Mouse (Mus musculus) ES-Bruce4 (cell line): ENCODE data around the gene Ecsit. TPM values are rescaled to one million over a fixed set of nuclear protein-coding genes. Genes with fewer than 3 reads are reported as not detected.

ENCODE experiments used
- H3K27ac ChIP-seq: 2 replicates; pipeline ENCODE4 v1.5.1; 2012; ENCODE audit warnings: low read length, inconsistent platforms; ENCODE audit not compliant: insufficient read depth
- H3K27me3 ChIP-seq: 2 replicates; pipeline ENCODE4 v1.6.1; 2012; ENCODE audit warnings: mild to moderate bottlenecking, low read length, inconsistent platforms; ENCODE audit not compliant: control insufficient read depth, poor library complexity, insufficient read depth, severe bottlenecking
- H3K36me3 ChIP-seq: 2 replicates; pipeline ENCODE4 v1.6.1; 2012; ENCODE audit warnings: inconsistent platforms, mild to moderate bottlenecking, low read length, moderate library complexity; ENCODE audit not compliant: control insufficient read depth, poor library complexity, insufficient read depth, severe bottlenecking
- H3K4me1 ChIP-seq: one replicate; pipeline ENCODE4 v1.8.1; 2011; ENCODE audit warnings: low read length; ENCODE audit not compliant: control insufficient read depth, insufficient read depth
- H3K4me3 ChIP-seq: 2 replicates; pipeline ENCODE4 v1.5.1; 2011; ENCODE audit warnings: low read depth, mild to moderate bottlenecking, low read length
- H3K9ac ChIP-seq: 2 replicates; pipeline ENCODE4 v1.6.1; 2012; ENCODE audit warnings: low read depth, mild to moderate bottlenecking, inconsistent platforms; ENCODE audit not compliant: poor library complexity, severe bottlenecking
- H3K9me3 ChIP-seq: replicated peaks from 2 replicates; pipeline ENCODE4 v1.6.1; 2012; ENCODE audit warnings: mild to moderate bottlenecking, low read length, inconsistent platforms; ENCODE audit not compliant: control insufficient read depth, poor library complexity, insufficient read depth, severe bottlenecking
- CTCF ChIP-seq: IDR thresholded peaks from one replicate; pipeline ENCODE4 v1.8.1; 2011; ENCODE audit warnings: low read depth, low read length
- EP300 ChIP-seq: IDR thresholded peaks from 2 replicates; pipeline ENCODE4 v1.6.1; 2011; ENCODE audit warnings: low read depth, low read length; ENCODE audit not compliant: insufficient read depth
- POLR2A ChIP-seq: IDR thresholded peaks from one replicate; pipeline ENCODE4 v1.8.1; 2011; ENCODE audit warnings: low read length; ENCODE audit not compliant: insufficient read depth
- polyA plus RNA-seq: library from polyadenylated mRNA; stranded (reverse); fragments of >200 nt; gene quantifications from 2 replicates; pipeline ENCODE4 v1.2.4, GENCODE M21; 2011; ENCODE audit warnings: low read depth; ENCODE audit not compliant: missing spikeins, insufficient read depth, insufficient read length

The Ecsit gene
- polyA plus RNA-seq, 1 experiment: 21.9 TPM

GRCm38 (mm10) chr9:22056303-22056910, 28.8 kb downstream of the Ecsit start:
- H3K27me3 ChIP-seq: no peaks in the 10 kb centered on the region; the same call in 1 of the 2 replicates

GRCm38 (mm10) chr9:22055713-22056112, 29.5 kb downstream of the Ecsit start:
- Histone ChIP-seq H3K27me3 (no peaks in the 10 kb centered on the region; the same call in 1 of the 2 replicates), H3K27ac (no peak overlapping the region), H3K9me3 (no peaks in the 10 kb centered on the region), H3K4me1 (peaks cover 5% of the 10 kb centered on the region), H3K4me3 (peak overlapping the region; percentile 15; the same call in 1 of the 2 replicates), H3K9ac (no peak overlapping the region), H3K36me3 (no peaks in the 10 kb centered on the region)
- TF ChIP-seq CTCF (no peak), EP300 (0 out of 2 replicates have a peak, but pooled peaks have one; percentile 28)

More at GRCm38 (mm10) chr9:22056303-22056910, 28.8 kb downstream of the Ecsit start:
- TF ChIP-seq EP300 (no peak), CTCF (no peak), POLR2A (no peak)
- Histone ChIP-seq H3K27ac (no peak overlapping the region), H3K36me3 (no peaks in the 10 kb centered on the region), H3K9me3 (no peaks in the 10 kb centered on the region), H3K9ac (no peak overlapping the region), H3K4me1 (peaks cover 5% of the 10 kb centered on the region), H3K4me3 (no peak overlapping the region)

DNA sequence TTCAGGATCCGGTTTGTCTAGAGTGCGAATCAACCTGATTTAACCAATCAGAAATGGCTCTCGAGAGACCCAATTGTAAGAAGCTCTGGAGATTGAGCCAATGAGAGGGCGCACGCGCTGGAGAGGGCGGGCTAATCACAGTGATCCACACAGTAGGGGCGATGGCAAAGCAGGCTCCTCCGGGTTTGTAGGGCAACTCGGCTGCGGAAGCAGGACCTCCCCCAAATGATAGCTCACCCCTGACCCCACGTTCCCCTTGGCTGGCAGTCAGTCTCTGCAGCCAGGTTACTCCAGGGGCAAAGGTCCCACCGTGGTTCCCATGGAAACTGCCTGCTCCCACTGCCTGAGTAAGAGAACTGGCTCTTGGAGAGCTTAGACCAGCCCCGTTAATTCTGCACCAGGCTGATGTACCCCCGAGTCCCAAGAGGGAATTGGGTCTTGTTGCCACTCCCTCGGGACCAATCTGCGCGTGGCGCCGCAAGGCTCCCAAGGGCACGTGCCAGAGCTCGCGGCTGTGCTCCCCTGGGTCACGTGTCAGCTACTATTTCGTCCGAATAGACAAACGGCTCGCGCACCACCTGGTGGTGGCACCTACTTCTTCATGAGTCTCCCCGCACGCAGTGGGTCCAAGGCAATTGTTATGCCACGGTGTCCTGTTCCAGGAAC, 30.7 kb downstream of the Ecsit start:
- no peaks in the 10 kb centered on the region; the same call in 1 of the 2 replicates for H3K27me3 ChIP-seq
- H3K27ac ChIP-seq: no peak overlapping the region
- peak overlapping the region; percentile 39 for H3K4me3 ChIP-seq
- no peaks in the 10 kb centered on the region for H3K9me3 ChIP-seq
- TF ChIP-seq CTCF (peak; percentile 79), POLR2A (no peak), EP300 (0 out of 2 replicates have a peak, but pooled peaks have one; percentile 41)
- no peak overlapping the region for H3K9ac ChIP-seq
- H3K4me1 ChIP-seq: peaks cover 5% of the 10 kb centered on the region
- H3K36me3 ChIP-seq: no peaks in the 10 kb centered on the region

DNA sequence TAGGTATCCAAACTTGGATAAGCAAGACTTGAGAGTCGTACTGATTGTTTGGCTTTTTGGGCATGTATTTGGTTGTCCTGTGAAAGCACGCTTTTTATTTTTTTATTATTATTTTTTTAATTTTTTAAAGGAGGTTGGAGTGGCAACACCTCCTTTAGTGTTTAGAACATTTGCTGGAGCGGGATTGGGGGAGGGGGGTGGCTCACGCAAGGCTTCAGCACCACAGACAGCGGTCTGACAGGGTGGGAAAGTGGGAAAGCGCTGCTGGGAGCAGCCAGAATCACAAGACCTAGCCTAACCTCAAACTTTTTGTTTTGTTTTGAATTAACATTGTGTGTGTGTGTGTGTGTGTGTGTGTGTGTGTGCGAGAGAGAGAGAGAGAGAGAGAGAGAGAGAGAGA, 31.6 kb downstream of the Ecsit start:
- H3K9ac ChIP-seq: no peak overlapping the region
- H3K9me3 ChIP-seq: no peaks in the 10 kb centered on the region
- H3K36me3 ChIP-seq: no peaks in the 10 kb centered on the region
- no peak overlapping the region for H3K4me3 ChIP-seq
- TF ChIP-seq POLR2A (no peak), CTCF (no peak), EP300 (no peak)
- H3K27ac ChIP-seq: no peak overlapping the region
- no peaks in the 10 kb centered on the region; the same call in 1 of the 2 replicates for H3K27me3 ChIP-seq
- H3K4me1 ChIP-seq: peaks cover 5% of the 10 kb centered on the region

- Histone ChIP-seq H3K36me3 (no peaks in the 10 kb centered on the region), H3K27me3 (no peaks in the 10 kb centered on the region; the same call in 1 of the 2 replicates), H3K27ac (no peak within 1 kb of the TSS), H3K9me3 (no peaks in the 10 kb centered on the region), H3K4me1 (peaks cover 5% of the 10 kb centered on the region), H3K9ac (peak within 1 kb of the TSS; percentile 58), H3K4me3 (peak within 1 kb of the TSS; percentile 68)
- TF ChIP-seq POLR2A (peak; percentile 80), EP300 (no peak)
Measured at GRCm38 (mm10) chr9:22051958-22052254, 33.3 kb downstream of the Ecsit start, which contains the start of gene Elavl3. Gene Elavl3 (minus strand): TSS chr9:22052023.

DNA sequence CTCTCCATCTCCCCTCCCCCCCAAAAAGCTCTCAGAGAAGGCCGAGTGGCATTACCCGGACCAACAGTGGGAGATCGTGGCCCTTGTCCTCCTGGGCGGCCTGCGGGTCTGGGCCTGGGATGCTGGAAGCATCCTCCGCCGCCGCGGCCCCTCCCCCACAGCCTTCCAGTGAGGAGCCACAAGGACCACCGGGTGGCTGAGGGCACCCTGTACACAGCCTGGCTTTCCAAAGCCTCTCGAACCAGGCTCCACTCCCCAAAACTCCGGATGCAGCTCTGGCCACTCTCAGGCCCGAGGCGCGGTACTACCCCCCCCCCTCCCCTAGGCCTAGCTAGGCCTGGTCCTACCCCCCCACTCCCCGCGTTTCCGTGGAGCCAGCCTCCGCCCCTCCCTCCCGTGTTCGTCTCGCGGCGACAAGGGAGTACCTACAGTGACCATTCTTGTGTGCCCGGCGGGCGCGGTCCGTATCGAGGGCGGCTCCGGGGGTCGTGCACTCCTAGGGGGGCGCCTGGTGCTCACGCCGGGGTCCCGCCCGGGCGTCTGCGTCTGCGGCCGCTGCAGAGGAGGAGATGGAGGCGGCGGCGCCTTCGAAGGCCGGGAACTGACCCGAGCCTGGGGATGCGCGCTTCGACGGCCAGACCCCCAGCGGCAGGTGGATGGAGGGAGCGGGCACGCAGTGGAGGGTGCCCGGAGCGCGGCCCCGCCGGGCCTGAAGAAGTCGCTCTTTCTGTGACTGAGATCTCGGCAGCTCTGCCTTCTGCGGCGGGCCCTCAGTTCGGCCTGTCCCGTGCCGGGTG, 33.9 kb downstream of the Ecsit start:
- Histone ChIP-seq H3K36me3 (no peaks in the 10 kb centered on the region), H3K4me1 (peaks cover 5% of the 10 kb centered on the region), H3K4me3 (peak overlapping the region; percentile 68), H3K9me3 (no peaks in the 10 kb centered on the region), H3K9ac (peak overlapping the region; percentile 58), H3K27ac (no peak overlapping the region), H3K27me3 (no peaks in the 10 kb centered on the region; the same call in 1 of the 2 replicates)
- no peak for TF ChIP-seq POLR2A
- no peak for TF ChIP-seq EP300
- no peak for TF ChIP-seq CTCF
